Mouse (Mus musculus) R1 (cell line): ENCODE measurements around the gene Defb7.
A peak's percentile ranks its signal among the peaks of the same experiment; 100 is the strongest.

Source experiments
- DNase-seq: peaks from one replicate; pipeline ENCODE4 v3.0.0-alpha.2; 2018; ENCODE audit warnings: low read depth, low spot score

Defb7 gene

GRCm38 (mm10) chr8:19494797-19495196 is at the start of gene Defb7:
Gene Defb7 (plus strand): TSS chr8:19495097.
- DNase-seq, result no peak

GRCm38 (mm10) chr8:19446378-19446777 is 48.5 kb upstream of the Defb7 start:
- DNase-seq, result no peak

- DNase-seq, result no peak
Measured at GRCm38 (mm10) chr8:19461355-19461754, 33.5 kb upstream of the Defb7 start.

GRCm38 (mm10) chr8:19469026-19469425 is 25.9 kb upstream of the Defb7 start:
- DNase-seq, result peak; percentile 35

- peak; percentile 82 for DNase-seq
Measured at GRCm38 (mm10) chr8:19500524-19500923, 5.6 kb downstream of the Defb7 start.

- DNase-seq, result peak; percentile 26
Measured at GRCm38 (mm10) chr8:19535195-19535829, 40.4 kb downstream of the Defb7 start.

- no peak for DNase-seq
Measured at GRCm38 (mm10) chr8:19540376-19540775, 45.5 kb downstream of the Defb7 start.
